Mouse (Mus musculus) small intestine, adult 2 months (tissue): ENCODE measurements around the gene 1110051M20Rik.

Experiments
- CTCF ChIP-seq: fragments of 200-500 bp; IDR thresholded peaks from 2 replicates; pipeline ENCODE4 v1.5.1; 2012; ENCODE audit warnings: low read depth, mild to moderate bottlenecking, control low read depth, inconsistent platforms, low read length, moderate library complexity, mixed read lengths; ENCODE audit not compliant: insufficient replicate concordance, insufficient read length; ENCODE audit errors: extremely low read depth
- POLR2A ChIP-seq: fragments of 200-500 bp; IDR thresholded peaks from 2 replicates; pipeline ENCODE4 v1.6.1; 2012; ENCODE audit warnings: low read depth, mild to moderate bottlenecking, control low read depth, inconsistent platforms, low read length, moderate library complexity

DNA sequence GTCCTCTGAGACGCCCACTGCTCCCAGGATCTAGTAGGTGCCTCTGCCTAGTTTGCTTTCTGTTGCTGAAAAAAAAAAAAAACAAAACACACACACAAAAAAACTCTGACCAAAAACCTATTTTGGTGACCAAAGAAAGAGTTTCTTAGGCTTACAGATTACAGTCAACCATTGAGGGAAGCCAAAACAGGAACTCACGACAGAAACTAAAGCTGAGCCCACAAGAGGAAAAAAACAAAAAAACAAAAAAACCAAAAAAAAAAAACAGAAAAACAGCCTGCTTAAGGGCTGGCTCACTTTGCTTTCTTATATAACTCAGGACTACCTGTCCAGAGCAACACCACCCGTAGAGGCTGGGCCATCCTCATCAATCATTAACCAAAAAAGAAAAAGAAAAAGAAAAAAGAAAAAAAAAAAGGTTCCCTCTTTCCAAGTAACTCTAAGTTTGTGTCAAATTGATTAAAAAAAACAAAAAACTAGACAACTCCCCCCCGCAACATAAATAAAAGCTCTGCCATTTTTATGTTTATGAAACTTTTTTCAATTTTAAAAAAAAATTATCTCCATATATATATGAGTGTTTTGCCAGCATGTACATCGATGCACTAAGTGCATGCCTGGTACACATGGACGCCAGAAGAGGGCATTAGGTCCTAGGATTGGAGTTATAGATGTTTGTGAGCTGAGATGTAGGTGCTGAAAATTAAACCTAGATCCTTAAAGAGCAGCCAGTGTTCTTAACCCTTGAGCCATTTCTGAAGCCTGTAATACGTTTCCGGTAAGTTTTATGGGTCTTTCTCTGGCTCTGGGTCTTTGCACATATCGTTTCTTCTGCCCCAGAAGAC lies 8.9 kb upstream of the 1110051M20Rik start:
- TF ChIP-seq CTCF (no peak), POLR2A (no peak)
